Mouse (Mus musculus): ENCODE data around the gene Wdr45.

Gene Wdr45

GRCm38 (mm10) chrX:7763631-7764393, 49.7 kb downstream of the Wdr45 start:
- DNase-seq (ENCODE audit: extremely low spot score, low read depth, low spot score) = no peak

DNA sequence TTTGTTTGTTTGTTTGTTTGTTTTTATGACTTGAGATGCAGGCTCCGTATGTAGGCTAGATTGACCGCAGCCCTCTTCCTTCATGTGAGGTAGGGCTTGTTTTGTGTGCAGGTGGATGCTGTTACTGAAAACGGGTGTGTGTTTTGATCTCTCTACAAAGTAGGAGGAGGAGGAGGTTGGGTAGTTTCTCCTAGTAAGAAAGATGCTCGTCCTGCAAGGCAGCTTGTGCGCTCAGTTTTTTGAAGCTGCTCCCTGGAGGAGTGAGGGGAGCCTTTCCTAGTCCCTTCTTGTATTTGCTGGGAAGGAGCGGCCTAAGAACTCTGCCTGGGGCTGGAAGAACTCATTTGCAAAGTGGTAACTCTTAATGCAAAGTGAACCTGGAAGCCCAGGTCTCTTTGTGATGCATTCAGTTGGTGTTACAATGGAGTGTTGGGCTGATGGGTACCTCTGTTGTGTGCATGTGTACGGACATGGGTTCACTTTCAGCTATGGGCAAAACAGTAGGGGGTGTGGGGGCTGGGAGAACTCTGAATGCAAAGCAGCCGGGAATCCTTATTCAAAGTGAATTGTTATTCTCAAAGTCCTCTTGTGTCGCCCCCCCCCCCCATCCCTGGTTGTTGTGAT, 50.6 kb downstream of the Wdr45 start:
- no peak for DNase-seq (ENCODE audit: extremely low spot score, low read depth, low spot score)

GRCm38 (mm10) chrX:7765281-7765670, 51.1 kb downstream of the Wdr45 start:
- no peak for DNase-seq (ENCODE audit: extremely low spot score, low read depth, low spot score)

- DNase-seq (ENCODE audit: extremely low spot score, low read depth, low spot score) = no peak
These were observed 51.6 kb downstream of the Wdr45 start for GRCm38 (mm10) chrX:7765764-7766163.

GRCm38 (mm10) chrX:7769302-7770017, 55.3 kb downstream of the Wdr45 start:
- DNase-seq (ENCODE audit: extremely low spot score, low read depth, low spot score) = no peak

DNA sequence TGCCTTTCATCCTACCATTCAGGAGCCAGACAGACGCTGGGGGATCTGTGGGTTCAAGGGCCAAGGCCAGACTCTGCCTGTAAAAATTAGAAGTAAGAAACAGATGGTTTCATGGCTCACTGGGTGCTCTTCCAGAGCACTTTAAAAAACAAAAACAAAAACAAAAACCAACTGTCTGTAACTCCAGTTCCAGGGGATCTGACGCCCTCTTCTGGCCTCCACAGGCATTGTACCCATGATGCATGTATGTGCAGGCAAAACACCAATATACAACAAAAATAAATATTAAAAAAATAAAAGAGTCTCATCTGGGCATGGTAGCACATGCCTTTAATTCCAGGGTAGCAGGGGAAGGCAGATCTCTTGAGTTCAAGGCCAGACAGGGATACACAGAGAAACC, 58.6 kb downstream of the Wdr45 start:
- DNase-seq (ENCODE audit: extremely low spot score, low read depth, low spot score) = no peak

- no peak for DNase-seq (ENCODE audit: extremely low spot score, low read depth, low spot score)
These were observed 61.5 kb downstream of the Wdr45 start for GRCm38 (mm10) chrX:7775501-7776205.

DNA sequence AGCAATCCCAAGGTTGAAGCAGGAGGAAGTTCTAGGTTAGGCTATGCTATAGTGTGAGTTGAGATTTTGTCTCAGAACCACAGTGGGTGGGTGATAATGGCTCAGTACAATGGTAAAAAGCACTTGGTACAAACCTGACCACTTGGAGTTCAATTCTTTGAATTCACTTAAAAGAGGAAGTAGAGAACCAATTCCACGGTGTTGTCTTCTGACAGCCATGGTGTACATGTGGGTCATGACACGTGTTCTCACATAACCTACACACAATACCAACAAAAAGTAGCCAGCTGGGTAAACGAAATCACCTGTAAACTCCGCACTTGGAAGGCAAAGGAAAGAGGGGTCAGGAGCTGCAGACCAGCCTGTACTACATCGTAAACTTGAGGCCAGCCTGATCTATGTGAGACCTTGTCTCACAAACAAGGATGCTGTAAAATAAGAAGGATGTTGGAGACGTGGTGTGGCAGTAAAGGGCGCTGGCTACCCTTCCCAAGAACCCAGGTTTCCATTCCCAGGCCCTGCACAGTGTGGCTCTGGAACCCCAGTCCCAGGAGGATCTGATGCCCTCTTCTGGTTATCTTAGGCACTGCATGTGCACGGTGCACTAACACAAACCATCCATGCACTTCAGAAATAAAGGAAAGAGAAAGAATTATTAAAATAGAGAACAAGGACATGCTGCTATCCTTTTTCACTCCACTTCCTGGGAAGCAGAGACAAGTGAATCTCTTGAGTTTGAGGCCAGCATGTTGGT, 62.4 kb downstream of the Wdr45 start:
- DNase-seq (ENCODE audit: extremely low spot score, low read depth, low spot score) = peak; percentile 16

Measured in hindlimb bud, embryonic 11.5 days (tissue).